Mouse (Mus musculus): ENCODE measurements around the gene Plekha8.
A peak's percentile ranks its signal among the peaks of the same experiment; 100 is the strongest.

Plekha8 gene

GRCm38 (mm10) chr6:54643181-54643580 lies 48.3 kb downstream of the Plekha8 start:
- no peak for DNase-seq (ENCODE audit: low spot score in 2 of 2)

GRCm38 (mm10) chr6:54655471-54656095 lies 60.7 kb downstream of the Plekha8 start:
- DNase-seq (ENCODE audit: low spot score in 2 of 2), result no peak

- no peak for DNase-seq (ENCODE audit: low spot score in 2 of 2)
Measured at GRCm38 (mm10) chr6:54657861-54658260, 63.0 kb downstream of the Plekha8 start.

DNA sequence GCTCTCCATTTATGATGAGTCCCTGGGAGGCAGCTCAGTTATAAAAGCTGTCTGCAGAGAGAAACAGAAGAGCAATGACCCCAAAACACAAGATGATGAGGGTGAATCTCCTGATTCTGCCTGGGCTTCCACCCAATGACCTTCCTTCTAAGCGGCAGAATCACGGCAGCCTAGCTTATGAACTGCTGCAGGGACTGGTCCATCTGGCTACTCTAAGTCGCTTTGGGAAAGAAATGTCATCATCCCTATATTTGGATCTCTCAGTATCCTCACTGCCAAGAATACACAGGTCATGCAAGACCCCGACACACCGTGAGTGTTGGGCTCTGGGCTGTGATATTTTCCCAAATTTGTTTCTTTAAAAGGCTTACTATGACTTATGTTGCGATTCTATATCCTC lies 75.0 kb downstream of the Plekha8 start:
- DNase-seq (ENCODE audit: low spot score in 2 of 2), result no peak

DNA sequence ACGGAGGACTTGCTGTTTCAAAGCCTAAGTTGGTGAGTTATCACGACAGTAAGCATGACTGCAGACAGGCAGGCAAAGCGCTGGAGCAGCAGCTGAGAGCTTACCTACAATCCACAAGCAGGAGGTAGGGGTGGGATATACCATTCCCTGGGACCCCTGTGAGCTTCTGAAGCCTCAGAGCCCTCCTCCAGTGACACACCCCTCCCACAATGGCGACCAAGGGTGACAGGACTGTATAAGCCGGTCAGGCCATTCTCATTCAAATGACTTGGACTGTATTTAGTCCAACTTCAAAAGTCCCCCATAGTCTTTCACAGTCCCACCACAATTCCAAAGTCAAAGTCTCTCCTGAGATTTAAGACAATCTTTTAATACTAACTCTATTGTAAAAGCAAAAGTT lies 78.0 kb downstream of the Plekha8 start:
- no peak for DNase-seq (ENCODE audit: low spot score in 2 of 2)

DNA sequence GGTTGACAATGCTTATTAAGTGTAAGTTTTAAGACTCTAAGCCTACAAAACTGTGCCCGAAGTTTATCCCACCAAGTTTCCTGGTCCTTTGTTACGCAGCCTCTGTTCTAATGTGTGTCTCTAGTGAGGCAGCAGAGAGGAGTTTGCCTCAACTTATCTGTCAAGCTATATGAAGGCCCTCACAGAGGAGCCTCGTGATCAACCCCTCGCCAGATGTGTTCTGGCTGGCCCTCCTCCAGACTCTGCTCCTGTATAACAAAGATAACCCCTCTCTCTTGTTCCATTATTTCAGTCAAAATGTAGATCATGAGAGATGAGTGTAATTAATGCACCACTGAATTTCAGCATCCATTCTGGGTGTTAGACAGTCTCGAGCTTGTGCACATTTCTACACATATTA lies 84.8 kb downstream of the Plekha8 start:
- DNase-seq (ENCODE audit: low spot score in 2 of 2), result no peak

DNA sequence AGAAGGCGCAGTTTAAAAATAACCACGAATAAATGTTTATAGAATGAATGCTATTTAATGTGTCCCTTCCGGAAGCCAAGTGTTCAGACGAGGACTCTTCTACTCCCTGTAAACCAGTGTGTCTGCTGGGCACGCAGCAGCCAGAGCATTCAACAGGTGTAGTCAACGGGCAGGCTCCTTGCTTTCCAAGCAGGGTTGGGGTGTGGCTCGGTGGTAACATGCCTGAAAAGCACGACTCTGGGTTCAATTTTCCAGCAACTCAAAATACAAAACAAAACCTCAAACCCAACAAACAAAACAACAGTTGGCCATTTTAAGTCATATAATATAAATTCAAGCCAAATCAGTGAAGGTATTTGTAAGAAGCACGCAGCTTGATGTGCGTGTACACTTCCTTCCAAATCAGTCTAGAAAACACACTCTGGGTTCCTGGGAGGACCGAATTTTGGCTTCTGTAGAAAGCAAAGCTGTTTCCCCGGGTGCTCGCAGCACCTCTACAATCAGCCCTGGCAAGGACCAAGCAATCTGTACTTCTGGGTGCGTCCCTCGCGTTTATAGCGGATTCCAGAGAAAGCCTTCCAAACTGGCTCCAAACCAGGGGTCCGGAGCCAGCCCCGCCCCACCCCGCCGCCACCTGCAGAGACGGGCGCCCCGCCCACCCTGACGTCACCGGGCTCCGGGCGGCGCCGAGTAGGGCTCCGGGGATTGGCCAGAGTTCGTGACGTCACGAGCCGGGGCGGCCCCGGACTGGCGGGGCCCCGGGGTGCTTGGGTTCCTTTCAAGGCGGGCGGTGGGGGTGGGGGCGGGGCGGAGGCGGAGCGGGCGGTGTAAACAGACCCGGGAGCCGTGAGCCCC lies 86.2 kb downstream of the Plekha8 start, which contains the start of gene Mturn:
Gene Mturn (plus strand): TSS at position 734 of the 855 bp plus-strand sequence.
- DNase-seq (ENCODE audit: low spot score in 2 of 2), result peak; percentile 94 to 98

GRCm38 (mm10) chr6:54681746-54682428 lies 87.0 kb downstream of the Plekha8 start:
- peak in 1 of 2 experiments; percentile 47 for DNase-seq (ENCODE audit: low spot score in 2 of 2)

GRCm38 (mm10) chr6:54684085-54684484 lies 89.2 kb downstream of the Plekha8 start:
- no peak for DNase-seq (ENCODE audit: low spot score in 2 of 2)

GRCm38 (mm10) chr6:54685103-54685502 lies 90.2 kb downstream of the Plekha8 start:
- no peak for DNase-seq (ENCODE audit: low spot score in 2 of 2)

DNA sequence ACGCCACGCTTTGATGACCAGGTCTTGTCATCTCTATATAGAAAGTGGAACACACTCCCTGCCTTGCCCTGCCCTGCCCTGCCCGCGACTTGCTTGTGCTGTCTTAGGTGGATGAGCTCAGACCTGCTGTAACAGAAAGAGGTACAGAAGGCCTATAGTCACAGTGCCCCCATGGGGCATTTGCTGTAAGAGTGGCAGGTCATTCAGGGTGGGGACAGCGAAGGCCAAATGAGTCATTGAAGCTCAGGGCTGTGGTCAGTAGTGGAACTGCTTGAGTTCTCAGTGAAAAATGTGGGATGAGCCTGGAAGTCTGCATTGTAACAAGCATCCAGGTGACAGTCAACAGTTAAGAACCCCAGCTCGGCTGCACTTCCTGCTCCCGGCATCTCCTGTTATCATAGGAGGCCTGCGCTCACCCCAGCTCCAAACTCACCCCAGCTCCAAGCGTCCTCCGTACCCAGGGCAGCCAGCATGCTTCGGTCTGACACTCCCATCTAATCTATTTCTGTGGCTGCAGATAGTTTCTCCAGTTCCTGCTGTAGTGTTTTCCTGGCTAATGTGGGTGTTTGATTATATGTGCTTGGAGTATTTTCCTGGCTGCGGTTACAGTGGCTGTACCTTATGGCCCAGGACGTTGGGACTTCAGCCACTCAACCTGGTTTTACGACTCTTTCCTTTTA lies 90.9 kb downstream of the Plekha8 start:
- no peak for DNase-seq (ENCODE audit: low spot score in 2 of 2)

- DNase-seq (ENCODE audit: low spot score in 2 of 2), result no peak
Measured at GRCm38 (mm10) chr6:54686946-54687737, 92.2 kb downstream of the Plekha8 start.

DNA sequence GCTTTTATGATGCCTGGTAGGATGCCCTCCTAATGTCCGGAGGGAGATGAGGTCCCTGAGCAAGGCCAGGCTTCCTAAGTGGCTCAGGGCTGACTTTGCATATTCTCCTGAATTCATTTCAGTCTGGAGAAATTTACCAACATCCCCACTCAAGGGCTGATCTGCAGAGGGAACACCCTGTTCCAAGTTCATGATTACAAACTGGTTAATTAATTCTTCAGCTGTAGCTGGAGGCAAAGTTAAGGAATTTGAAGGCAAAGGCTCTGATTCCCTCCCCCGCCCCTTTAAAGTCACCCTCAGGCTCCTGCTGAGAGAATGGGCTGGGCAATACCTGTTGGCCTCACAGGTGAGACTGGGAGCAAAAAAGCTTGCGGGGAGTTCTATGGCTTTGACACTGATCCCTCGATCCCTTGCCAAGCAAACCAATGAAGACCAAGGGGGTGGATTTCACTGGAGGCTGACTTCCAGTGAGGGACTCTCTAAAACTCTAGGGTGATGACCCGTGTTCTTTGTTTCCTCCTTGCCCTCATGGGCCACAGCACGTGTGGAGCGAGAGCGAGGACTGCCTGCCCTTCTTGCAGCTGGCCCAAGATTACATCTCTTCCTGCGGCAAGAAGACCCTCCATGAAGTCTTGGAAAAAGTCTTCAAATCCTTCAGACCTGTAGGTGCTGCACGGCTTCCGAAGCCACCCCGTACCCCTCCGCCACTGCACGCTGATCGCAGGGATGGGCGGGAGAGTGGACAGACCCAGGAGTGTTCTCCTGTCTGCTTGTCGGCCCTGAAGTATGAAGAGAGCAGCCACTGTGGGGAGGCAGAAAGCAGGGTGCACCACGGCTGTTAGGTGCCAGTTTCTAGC lies 93.8 kb downstream of the Plekha8 start:
- DNase-seq (ENCODE audit: low spot score in 2 of 2), result no peak

GRCm38 (mm10) chr6:54689686-54690085 lies 94.8 kb downstream of the Plekha8 start:
- DNase-seq (ENCODE audit: low spot score in 2 of 2), result no peak

GRCm38 (mm10) chr6:54690838-54691237 lies 95.9 kb downstream of the Plekha8 start:
- DNase-seq (ENCODE audit: low spot score in 2 of 2), result no peak

- no peak for DNase-seq (ENCODE audit: low spot score in 2 of 2)
Measured at GRCm38 (mm10) chr6:54691368-54692116, 96.6 kb downstream of the Plekha8 start.

DNA sequence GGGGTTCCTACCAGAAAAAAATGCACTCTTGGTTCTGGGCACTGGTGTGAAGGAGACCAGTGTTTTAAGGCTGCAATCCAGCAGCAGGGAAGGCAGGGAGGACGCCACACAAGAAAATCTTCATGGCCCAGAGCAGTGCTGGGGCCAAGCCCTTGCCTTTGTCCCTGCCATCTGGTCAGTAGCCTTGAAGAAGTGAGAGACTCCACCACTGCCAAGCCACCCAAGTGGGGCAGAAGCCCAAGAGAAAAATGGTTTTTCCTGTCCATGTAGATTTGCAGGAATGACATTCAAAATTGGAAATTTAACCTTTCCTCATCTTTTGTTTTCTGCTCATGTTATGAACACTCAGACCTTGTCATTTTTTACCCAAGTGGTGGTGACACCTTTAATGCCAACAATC lies 97.3 kb downstream of the Plekha8 start:
- no peak for DNase-seq (ENCODE audit: low spot score in 2 of 2)

GRCm38 (mm10) chr6:54693286-54693685 lies 98.4 kb downstream of the Plekha8 start:
- no peak for DNase-seq (ENCODE audit: low spot score in 2 of 2)

Measured in frontal cortex, postnatal 10 days (tissue).